Mouse (Mus musculus): Measurements from ENCODE around the gene Camk2g. TPM values are rescaled to one million over a fixed set of nuclear protein-coding genes. Genes with fewer than 3 reads are reported as not detected.
"Not testable (repeated sequence)": the region's sequence is repeated elsewhere in the genome, so short reads cannot be mapped to it uniquely, and the experiment has no call there.

Camk2g gene
- total RNA-seq, 1 experiment from 2014 or later = 36.4 TPM

- no peak for ATAC-seq (replicated peaks; ENCODE audit: insufficient number of reproducible peaks, low FRiP score, low TSS enrichment, poor library complexity, severe bottlenecking)
These were observed 70.9 kb downstream of the Camk2g start for GRCm38 (mm10) chr14:20723006-20723405.

GRCm38 (mm10) chr14:20721371-20721770 lies 72.5 kb downstream of the Camk2g start:
- no peak for ATAC-seq (replicated peaks; ENCODE audit: insufficient number of reproducible peaks, low FRiP score, low TSS enrichment, poor library complexity, severe bottlenecking)

GRCm38 (mm10) chr14:20719767-20720166 lies 74.1 kb downstream of the Camk2g start:
- ATAC-seq (replicated peaks; ENCODE audit: insufficient number of reproducible peaks, low FRiP score, low TSS enrichment, poor library complexity, severe bottlenecking) = no peak

- ATAC-seq (replicated peaks; ENCODE audit: insufficient number of reproducible peaks, low FRiP score, low TSS enrichment, poor library complexity, severe bottlenecking) = no peak
These were observed 75.4 kb downstream of the Camk2g start for GRCm38 (mm10) chr14:20718443-20718842.

- ATAC-seq (replicated peaks; ENCODE audit: insufficient number of reproducible peaks, low FRiP score, low TSS enrichment, poor library complexity, severe bottlenecking) = no peak
These were observed 80.1 kb downstream of the Camk2g start for GRCm38 (mm10) chr14:20713832-20714231.

DNA sequence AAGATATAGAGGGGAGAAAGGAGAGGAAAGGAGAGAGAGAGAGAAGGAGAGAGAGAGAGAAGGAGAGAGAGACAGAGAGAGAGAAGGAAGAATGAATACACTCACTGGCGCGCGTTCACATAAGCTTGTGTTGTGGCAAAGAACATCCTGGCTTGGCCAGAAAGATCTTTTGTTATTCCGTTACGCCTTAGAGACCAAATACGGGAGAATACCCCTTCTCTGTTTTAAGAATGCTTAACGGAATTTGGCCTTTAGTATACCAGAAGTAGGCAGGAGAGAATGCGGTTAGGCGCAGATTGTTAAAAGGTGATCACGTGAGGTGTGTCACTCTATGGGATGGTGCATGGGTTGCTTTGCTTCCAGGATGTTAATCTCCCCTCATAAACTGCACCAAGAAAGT lies 85.6 kb downstream of the Camk2g start:
- no peak for ATAC-seq (replicated peaks; ENCODE audit: insufficient number of reproducible peaks, low FRiP score, low TSS enrichment, poor library complexity, severe bottlenecking)

DNA sequence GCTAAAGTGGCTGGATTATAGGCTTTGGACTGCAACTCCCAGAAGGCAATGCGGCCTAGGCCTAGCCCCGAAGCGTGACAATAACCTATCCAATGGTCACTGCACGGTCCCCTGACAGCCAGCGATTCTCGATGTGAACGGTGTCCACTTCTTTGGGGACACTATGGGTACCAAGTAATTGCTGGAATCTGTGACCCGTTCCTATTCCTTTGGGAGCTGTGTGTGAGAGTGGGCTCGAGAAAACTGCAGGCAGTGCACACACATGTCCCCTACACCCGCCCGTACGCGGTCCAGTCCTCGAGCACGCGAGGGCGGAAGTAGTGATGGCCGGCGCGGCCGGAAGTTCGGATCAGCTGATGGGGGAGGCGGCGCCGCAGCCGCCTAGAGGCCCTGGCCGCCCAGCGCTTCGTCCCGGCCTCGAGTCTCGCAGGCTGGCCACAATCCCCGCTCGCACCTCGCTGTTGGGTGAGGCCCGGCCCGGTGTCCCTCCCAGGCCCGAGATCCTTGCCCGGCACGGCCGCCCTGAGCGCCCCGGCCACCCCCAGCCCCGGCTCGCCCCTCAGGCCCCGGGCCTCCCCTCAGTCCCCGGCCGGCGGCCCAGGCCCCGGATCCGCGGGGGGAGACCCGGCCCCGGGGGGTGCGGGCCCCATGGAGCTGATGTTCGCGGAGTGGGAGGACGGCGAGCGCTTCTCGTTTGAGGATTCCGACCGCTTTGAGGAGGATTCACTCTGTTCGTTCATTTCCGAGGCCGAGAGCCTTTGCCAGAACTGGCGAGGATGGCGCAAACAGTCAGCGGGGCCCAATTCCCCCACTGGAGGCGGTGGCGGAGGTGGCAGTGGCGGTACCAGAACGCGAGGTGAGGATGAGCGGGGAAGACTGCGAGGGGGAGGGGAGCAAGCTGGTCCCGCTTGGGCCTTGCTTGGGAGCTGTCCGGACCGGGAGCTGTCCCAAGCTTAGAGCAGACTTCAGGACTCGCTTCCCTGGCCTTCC lies 86.4 kb downstream of the Camk2g start, which contains the start of gene Zswim8:
Gene Zswim8 (plus strand): TSS at position 352 of the 990 bp plus-strand sequence.
- peak; percentile 83 for ATAC-seq (replicated peaks; ENCODE audit: insufficient number of reproducible peaks, low FRiP score, low TSS enrichment, poor library complexity, severe bottlenecking)

DNA sequence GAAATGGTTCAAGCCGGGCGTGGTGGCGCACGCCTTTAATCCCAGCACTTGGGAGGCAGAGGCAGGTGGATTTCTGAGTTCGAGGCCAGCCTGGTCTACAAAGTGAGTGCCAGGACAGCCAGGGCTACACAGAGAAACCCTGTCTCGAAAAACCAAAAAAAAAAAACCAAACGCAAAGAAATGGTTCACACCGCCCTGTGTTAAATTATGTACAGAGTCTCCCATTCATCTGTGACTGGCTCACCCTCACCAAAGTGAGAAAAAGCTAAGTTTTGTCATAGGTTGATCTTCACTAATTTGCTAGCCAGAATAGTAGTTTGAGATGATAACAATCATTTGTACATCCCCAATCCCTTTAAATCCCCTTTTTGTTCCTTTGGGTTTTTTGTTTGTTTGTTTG lies 90.4 kb downstream of the Camk2g start:
- not testable (repeated sequence) for ATAC-seq (replicated peaks; ENCODE audit: insufficient number of reproducible peaks, low FRiP score, low TSS enrichment, poor library complexity, severe bottlenecking)

- peak; percentile 87 for ATAC-seq (replicated peaks; ENCODE audit: insufficient number of reproducible peaks, low FRiP score, low TSS enrichment, poor library complexity, severe bottlenecking)
These were observed 91.0 kb downstream of the Camk2g start, which contains the start of gene Chchd1 for GRCm38 (mm10) chr14:20702741-20703381. Gene Chchd1 (plus strand): TSS chr14:20703006.

DNA sequence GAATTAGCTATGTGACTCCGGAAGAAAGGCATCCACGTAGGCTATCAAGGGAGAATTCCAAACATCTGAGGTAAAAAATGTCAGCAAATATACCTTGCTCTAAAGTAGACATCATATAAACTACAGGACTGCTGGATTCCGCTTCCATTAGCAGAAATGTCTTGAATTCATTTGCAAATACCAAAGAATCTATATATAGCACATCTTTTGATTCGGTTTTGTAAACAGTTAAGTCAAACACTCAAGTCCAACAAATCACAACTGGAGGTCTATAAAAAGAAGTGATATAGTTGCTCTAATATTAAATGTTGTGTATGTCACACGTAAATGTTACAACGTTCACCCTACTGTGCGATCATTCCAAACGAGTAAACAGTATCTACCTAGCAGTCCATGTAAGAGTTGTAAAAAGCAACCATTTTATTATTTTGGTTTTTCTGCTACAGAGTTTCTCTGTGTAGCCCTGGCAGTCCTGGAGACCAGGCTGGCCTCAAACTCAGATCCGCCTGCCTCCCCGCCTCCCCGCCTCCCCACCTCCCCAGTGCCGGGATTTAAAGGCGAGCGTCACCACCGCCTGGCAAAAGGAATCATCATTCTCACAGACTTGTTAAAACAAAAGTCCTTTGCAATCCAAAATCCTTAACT lies 91.7 kb downstream of the Camk2g start:
- no peak for ATAC-seq (replicated peaks; ENCODE audit: insufficient number of reproducible peaks, low FRiP score, low TSS enrichment, poor library complexity, severe bottlenecking)

DNA sequence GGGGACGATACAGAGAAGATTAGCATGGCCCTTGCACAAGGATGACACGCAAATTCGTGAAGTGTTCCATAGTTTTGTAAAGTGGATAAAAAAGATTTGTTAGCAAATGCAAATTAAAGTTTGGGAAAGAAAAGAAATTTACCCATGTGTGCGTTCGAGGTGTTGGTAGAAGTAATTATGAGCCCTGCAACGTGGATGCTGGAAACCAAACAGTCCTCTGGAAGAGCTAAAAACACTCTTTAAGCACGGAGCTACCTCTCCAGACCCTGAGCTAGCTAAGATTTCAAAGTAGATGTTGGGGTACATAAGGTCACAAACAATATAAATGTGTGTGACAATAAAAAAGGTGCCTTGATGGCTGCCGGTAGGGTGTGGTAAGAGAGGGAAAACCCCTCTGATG lies 92.3 kb downstream of the Camk2g start:
- no peak for ATAC-seq (replicated peaks; ENCODE audit: insufficient number of reproducible peaks, low FRiP score, low TSS enrichment, poor library complexity, severe bottlenecking)

DNA sequence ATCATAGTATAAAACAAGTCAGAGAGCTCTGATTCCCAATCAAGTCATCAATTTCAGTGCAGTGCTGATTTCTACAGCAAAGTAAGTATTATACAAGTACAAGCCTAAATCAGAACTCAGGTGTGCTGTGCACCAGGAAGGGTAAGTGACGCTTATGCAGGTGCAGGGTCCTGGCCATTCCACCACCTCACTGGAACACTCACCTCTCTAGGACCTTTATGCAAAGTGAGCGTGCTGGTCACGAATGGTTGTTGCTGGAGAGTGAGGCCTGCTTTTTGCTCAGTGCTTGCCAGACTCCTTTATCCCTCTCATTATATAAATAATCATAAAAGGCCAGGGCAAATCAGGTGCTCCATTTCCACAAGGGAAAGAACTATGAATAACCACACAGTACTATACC lies 93.5 kb downstream of the Camk2g start:
- no peak for ATAC-seq (replicated peaks; ENCODE audit: insufficient number of reproducible peaks, low FRiP score, low TSS enrichment, poor library complexity, severe bottlenecking)

DNA sequence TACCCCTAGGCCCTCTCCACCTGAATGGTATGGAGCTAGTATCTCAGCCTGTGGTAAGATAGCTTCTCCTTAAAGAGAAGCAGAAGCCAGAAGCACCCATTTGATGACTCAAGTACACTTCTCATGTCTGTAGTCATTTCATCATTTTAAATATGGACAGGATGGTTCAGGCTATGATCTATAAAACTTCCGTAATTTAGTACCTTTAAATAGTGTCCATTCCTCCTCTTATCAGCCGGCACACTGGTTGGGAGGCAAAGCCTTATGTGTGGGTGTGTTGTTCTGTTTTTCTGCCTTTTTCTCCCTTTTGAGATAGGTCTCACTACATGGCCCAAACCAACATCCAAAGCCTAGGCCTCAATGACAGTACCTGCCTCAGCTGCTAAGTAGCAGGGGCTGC lies 95.4 kb downstream of the Camk2g start:
- no peak for ATAC-seq (replicated peaks; ENCODE audit: insufficient number of reproducible peaks, low FRiP score, low TSS enrichment, poor library complexity, severe bottlenecking)

- ATAC-seq (replicated peaks; ENCODE audit: insufficient number of reproducible peaks, low FRiP score, low TSS enrichment, poor library complexity, severe bottlenecking) = no peak
These were observed 96.9 kb downstream of the Camk2g start for GRCm38 (mm10) chr14:20696986-20697385.

- ATAC-seq (replicated peaks; ENCODE audit: insufficient number of reproducible peaks, low FRiP score, low TSS enrichment, poor library complexity, severe bottlenecking) = peak; percentile 25; the same call in 1 of the 2 replicates
These were observed 97.9 kb downstream of the Camk2g start for GRCm38 (mm10) chr14:20695761-20696520.

DNA sequence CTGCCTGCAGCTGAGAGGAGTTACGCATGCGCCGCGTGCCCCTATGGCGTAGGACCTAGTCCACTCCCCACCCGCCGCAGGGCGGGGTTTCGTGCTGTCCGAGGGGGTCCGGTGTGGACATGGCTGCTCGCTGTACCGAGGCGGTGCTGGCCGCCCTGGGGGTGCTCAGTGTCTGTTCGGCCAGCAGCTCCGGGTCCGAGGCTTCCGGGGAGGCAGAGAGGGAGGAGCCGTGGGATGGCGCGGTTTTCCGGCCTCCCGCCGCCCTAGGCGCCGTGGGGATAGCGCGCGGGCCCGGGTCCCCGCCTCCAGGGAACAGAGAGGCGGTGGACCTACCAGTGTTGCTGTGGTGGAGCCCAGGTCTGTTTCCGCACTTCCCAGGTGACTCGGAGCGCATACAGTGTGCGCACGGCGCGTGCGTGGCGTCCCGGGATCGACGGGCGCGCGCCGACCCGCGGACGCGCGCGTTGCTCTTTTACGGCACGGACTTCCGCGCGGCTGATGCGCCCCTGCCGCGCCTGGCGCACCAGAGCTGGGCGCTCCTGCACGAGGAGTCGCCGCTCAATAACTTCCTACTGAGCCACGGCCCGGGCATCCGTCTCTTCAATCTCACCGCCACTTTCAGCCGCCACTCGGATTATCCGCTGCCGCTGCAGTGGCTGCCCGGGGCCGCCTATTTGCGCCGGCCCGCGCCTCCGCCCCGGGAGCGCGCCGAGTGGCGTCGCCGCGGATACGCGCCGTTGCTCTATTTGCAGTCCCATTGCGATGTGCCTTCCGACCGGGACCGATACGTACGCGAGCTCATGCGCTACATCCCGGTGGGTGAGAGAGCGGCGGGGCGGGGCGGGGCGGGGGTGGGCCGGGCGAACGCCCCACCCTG lies 98.8 kb downstream of the Camk2g start, which contains the start of gene Fut11:
Gene Fut11 (plus strand): TSS at position 85 of the 877 bp plus-strand sequence.
- peak; percentile 60 for ATAC-seq (replicated peaks; ENCODE audit: insufficient number of reproducible peaks, low FRiP score, low TSS enrichment, poor library complexity, severe bottlenecking)

- no peak for ATAC-seq (replicated peaks; ENCODE audit: insufficient number of reproducible peaks, low FRiP score, low TSS enrichment, poor library complexity, severe bottlenecking)
These were observed 99.6 kb downstream of the Camk2g start for GRCm38 (mm10) chr14:20694185-20694883.

Measured in monocyte, adult 5-6 weeks (primary cell).